Mouse (Mus musculus): ENCODE results near the gene Nat8f5.
"Not testable (repeated sequence)": the region's sequence is repeated elsewhere in the genome, so short reads cannot be mapped to it uniquely, and the experiment has no call there.

Gene Nat8f5

GRCm38 (mm10) chr6:85820837-85821236 is at the start of gene Nat8f5, which contains the start of gene Nat8f6:
Nat8f5 (minus strand) TSS chr6:85820972.
Nat8f6 (minus strand) TSS chr6:85820954.
- no peak for DNase-seq (ENCODE audit: low spot score in 2 of 2)

GRCm38 (mm10) chr6:85869006-85869405 is 48.2 kb upstream of the Nat8f5 start, which contains the start of gene Nat8f2:
Nat8f2 (minus strand) TSS chr6:85869158.
- DNase-seq (ENCODE audit: low spot score in 2 of 2): not testable (repeated sequence)

- DNase-seq (ENCODE audit: low spot score in 2 of 2): no peak
Observed at GRCm38 (mm10) chr6:85867726-85868690, 47.2 kb upstream of the Nat8f5 start.

GRCm38 (mm10) chr6:85866995-85867394 is 46.2 kb upstream of the Nat8f5 start:
- not testable (repeated sequence) for DNase-seq (ENCODE audit: low spot score in 2 of 2)

- DNase-seq (ENCODE audit: low spot score in 2 of 2): not testable (repeated sequence)
Observed at GRCm38 (mm10) chr6:85866166-85866565, 45.4 kb upstream of the Nat8f5 start.

GRCm38 (mm10) chr6:85864900-85865639 is 44.3 kb upstream of the Nat8f5 start:
- peak in 1 of 2 experiments; percentile 22 for DNase-seq (ENCODE audit: low spot score in 2 of 2)

- DNase-seq (ENCODE audit: low spot score in 2 of 2): no peak
Observed at GRCm38 (mm10) chr6:85863840-85864239, 43.1 kb upstream of the Nat8f5 start.

- no peak for DNase-seq (ENCODE audit: low spot score in 2 of 2)
Observed at GRCm38 (mm10) chr6:85863136-85863535, 42.4 kb upstream of the Nat8f5 start.

- DNase-seq (ENCODE audit: low spot score in 2 of 2): no peak
Observed at GRCm38 (mm10) chr6:85862565-85862964, 41.8 kb upstream of the Nat8f5 start.

GRCm38 (mm10) chr6:85861247-85861646 is 40.5 kb upstream of the Nat8f5 start:
- no peak for DNase-seq (ENCODE audit: low spot score in 2 of 2)

- DNase-seq (ENCODE audit: low spot score in 2 of 2): peak in 1 of 2 experiments; percentile 67
Observed at GRCm38 (mm10) chr6:85856194-85856678, 35.5 kb upstream of the Nat8f5 start.

GRCm38 (mm10) chr6:85853481-85853880 is 32.7 kb upstream of the Nat8f5 start:
- no peak for DNase-seq (ENCODE audit: low spot score in 2 of 2)

- DNase-seq (ENCODE audit: low spot score in 2 of 2): no peak
Observed at GRCm38 (mm10) chr6:85851062-85851773, 30.4 kb upstream of the Nat8f5 start.

GRCm38 (mm10) chr6:85849240-85849639 is 28.5 kb upstream of the Nat8f5 start:
- DNase-seq (ENCODE audit: low spot score in 2 of 2): no peak

- no peak for DNase-seq (ENCODE audit: low spot score in 2 of 2)
Observed at GRCm38 (mm10) chr6:85848140-85848539, 27.4 kb upstream of the Nat8f5 start.

- no peak for DNase-seq (ENCODE audit: low spot score in 2 of 2)
Observed at GRCm38 (mm10) chr6:85846921-85847320, 26.1 kb upstream of the Nat8f5 start.

- not testable (repeated sequence) for DNase-seq (ENCODE audit: low spot score in 2 of 2)
Observed at GRCm38 (mm10) chr6:85843677-85844458, 23.1 kb upstream of the Nat8f5 start.

- no peak for DNase-seq (ENCODE audit: low spot score in 2 of 2)
Observed at GRCm38 (mm10) chr6:85839982-85840381, 19.2 kb upstream of the Nat8f5 start.

- no peak for DNase-seq (ENCODE audit: low spot score in 2 of 2)
Observed at GRCm38 (mm10) chr6:85838674-85839073, 17.9 kb upstream of the Nat8f5 start.

- DNase-seq (ENCODE audit: low spot score in 2 of 2): peak in 1 of 2 experiments; percentile 23
Observed at GRCm38 (mm10) chr6:85837307-85837706, 16.5 kb upstream of the Nat8f5 start.

GRCm38 (mm10) chr6:85836827-85837226 is 16.1 kb upstream of the Nat8f5 start:
- DNase-seq (ENCODE audit: low spot score in 2 of 2): peak; percentile 17 to 49
